Mouse (Mus musculus) left cerebral cortex, postnatal 10 days (tissue): ENCODE data around the gene Ankrd65. TPM values are rescaled to one million over a fixed set of nuclear protein-coding genes. Genes with fewer than 3 reads are reported as not detected.

Experiments used
- DNase-seq, 2 experiments: peaks; one replicate each; pipeline ENCODE4 v3.0.0; 2021 to 2022; ENCODE audit warnings: low spot score in 2 of 2, mixed read lengths in 1 of 2; ENCODE audit errors: extremely low spot score in 1 of 2
- intact Hi-C: fragments of 180-260 bp; cut with DNase I; formaldehyde crosslinking; loops from one replicate; pipeline ENCODE4 v1.15.1; 2025
- total RNA-seq, 2 experiments: library from RNA; stranded (reverse); gene quantifications; 2 replicates each; pipeline ENCODE4 v1.2.3; 2021

Gene Ankrd65
- total RNA-seq, 2 experiments from 2014 or later = not detected

DNA sequence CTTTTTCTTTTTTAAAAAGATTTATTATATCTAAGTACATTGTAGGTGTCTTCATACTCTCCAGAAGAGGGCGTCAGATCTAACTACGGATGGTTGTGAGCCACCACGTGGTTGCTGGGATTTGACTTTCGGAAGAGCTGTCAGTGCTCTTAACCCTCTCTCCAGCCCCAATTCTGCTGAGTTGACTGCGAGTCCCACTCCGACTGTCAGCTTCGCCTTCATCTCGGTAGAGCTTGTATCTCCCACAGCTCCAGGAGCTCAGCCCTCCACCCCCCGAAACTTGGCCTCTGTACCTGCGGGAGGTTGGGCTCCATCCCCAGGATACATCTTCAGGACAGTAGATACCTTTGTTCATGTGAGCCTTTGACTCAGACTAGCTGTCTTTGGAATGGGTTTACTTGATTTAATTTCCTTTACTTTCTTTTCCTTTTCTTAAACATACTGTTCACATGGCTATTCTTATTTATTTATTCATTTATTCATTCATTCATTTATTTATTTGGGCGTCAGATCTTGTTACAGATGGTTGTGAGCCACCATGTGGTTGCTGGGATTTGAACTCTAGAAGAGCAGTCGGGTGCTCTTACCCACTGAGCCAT, 12.6 kb downstream of the Ankrd65 start, which contains the start of gene Mrpl20:
Gene Mrpl20 (plus strand): TSS at position 138 of the 599 bp plus-strand sequence.
- intact Hi-C loops = no loop called here
- DNase-seq = no peak

DNA sequence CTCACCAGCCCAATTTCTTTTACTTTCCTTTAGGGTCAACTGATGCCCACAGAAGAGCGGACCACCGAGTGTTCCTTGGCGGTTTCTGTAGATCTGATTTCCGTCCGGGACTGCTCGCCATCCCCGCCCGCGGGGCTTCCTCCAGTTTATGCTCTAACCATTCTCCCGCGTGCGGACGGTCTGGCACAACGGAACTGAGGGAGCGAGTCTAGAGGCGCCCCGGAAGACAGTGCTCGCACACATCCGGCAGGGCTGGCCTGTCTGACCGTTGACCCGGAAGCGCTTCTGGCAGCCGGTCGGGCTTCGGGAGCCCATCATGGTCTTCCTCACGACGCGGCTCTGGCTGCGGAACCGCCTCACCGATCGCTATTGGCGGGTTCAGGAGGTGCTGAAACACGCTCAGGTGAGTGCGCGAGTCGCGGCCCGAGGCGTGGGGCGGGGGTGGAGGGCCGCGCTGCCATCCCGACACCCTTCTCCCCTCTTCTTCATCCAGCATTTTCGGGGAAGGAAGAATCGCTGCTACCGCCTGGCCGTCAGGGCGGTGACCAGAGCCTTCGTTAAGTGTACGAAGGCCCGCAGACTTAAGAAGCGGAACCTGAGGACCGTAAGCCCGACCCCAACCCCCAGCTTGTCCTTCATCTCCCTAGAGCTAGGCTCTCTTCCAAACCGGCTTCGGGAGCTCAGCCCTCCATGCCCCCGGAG, 13.3 kb downstream of the Ankrd65 start:
- peak; percentile 94 to 98 for DNase-seq
- intact Hi-C loops = no loop called here

DNA sequence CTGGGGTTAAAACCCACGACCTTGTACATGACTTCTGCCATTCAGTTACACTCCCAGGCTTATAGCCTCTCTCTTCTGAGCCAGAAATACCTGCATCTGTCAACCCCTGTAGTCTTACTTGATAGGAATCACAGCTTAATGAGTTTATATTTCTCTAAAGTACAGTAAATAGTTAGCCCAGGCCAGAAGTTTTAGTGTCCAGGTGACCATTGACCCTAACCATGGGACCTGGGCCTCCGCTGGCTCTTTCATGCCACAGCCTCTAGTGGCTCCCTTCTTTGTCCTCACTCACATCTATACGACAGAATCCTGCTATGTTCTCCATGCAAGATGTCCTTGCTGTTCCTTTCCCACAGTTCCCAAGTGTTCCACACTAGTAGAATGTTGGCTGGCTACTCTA, 17.6 kb downstream of the Ankrd65 start:
- DNase-seq = no peak
- intact Hi-C loops = no loop called here

DNA sequence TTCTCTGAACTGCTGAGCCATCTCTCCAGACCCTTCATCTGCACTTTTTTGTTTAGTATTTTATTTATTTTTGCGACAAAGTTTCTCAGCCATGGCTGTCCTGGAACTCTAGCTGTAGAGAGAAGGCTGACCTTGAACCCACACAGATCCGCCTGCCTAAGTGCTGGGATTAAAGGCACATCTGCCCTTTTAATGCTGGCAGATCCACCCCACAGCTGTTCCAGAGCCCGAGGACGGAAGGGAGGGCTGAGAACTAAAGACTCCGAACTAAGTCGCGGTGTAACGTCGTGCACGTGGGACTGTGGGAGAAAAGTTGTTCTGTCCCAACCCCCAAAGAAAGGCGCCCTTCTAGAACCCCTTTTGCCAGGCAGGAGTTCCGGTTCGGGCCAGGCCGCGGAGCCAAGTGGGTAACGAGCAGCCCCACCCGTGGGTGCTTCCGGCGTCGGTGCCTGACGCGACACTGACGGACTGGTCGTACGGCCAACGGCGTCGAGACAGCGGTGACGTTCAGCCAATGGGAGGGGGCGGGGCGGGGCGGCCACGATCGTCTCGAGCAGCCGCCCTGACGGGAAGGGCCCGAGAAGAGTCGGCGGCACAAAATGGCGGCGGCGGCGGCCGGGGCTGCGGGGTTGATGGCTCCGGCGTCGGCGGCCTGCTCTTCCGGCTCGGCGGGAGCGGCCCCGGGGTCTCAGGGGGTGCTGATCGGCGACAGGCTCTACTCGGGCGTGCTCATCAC, 21.9 kb downstream of the Ankrd65 start, which contains the start of gene Ccnl2:
Gene Ccnl2 (plus strand): TSS at position 561 of the 736 bp plus-strand sequence.
- peak; percentile 92 to 97 for DNase-seq
- intact Hi-C loops = no loop called here

DNA sequence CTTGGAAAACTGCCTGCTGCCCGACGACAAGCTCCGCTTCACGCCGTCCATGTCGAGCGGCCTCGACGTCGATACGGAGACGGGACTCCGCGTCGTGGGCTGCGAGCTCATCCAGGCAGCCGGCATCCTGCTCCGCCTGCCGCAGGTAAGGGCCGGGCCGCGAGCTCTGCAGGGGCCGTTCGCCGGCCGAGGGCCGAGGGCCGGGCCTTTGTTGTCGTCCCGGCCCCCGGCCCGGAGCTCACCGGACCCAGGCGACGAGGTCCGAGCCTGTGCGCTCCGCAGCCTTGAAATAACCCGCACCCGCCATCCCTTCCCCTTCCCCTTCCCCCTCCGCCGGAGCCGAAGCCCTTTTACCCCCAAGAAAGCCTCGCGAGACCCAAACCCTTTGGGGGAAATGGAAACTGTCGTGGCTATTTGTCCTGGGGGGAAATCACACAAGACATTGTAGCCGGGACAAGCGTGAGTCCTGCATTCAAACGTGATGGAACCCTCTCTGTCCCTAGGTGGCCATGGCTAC, 22.5 kb downstream of the Ankrd65 start:
- intact Hi-C loops = no loop called here
- DNase-seq = peak in 1 of 2 experiments; percentile 74

DNA sequence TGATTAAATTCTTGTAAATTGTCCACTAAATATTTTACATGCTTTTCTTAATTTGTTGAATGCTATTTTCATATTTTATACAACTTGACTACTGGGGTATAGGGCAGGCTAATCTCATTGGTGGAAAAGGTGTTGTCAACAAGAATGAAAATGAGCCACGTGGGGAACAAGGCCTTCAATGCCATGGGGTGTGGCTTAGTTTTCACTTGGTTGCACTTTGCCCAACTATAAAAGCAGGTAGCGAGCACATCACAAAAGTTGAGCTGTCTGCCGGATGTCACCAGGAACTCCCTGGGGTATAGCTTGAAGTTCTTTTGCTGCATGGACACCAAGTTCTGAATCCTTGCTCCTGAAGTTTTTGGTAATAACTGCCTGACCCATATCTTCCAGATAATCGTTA, 27.3 kb downstream of the Ankrd65 start:
- no peak for DNase-seq
- intact Hi-C loops = no loop called here

DNA sequence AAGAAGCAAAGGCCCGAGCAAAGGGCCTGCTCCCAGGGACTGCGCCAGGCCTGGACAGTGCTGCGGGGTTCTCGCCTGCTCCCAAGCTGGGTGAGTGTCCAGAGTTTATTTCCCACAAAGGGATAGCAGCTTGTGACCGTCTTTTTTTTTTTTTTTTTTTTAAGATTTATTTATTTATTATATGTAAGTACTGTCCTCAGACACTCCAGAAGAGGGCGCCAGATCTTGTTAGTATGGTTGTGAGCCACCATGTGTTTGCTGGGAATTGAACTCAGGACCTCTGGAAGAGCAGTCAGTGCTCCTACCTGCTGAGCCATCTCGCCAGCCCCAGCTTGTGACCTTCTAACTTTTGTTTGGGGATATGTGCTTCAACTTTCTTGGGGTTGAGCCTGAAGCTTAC, 30.8 kb downstream of the Ankrd65 start:
- no peak for DNase-seq
- intact Hi-C loops = no loop called here

DNA sequence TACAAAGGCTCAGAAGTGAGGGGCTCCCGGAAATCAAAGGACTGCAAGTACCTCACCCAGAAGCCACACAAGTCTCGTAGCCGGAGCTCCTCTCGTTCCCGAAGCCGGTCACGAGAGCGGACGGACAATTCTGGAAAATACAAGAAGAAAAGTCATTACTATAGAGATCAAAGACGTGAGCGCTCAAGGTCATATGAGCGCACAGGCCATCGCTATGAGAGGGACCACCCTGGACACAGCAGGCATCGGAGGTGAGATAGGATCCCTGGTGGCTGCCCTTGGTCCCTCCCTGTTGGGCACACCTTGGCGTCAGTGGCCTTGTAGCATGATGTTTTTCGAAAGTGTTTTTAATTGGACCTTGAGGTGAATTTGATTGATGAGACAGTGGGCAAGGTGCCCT, 33.2 kb downstream of the Ankrd65 start:
- DNase-seq = no peak
- intact Hi-C loops = no loop called here

DNA sequence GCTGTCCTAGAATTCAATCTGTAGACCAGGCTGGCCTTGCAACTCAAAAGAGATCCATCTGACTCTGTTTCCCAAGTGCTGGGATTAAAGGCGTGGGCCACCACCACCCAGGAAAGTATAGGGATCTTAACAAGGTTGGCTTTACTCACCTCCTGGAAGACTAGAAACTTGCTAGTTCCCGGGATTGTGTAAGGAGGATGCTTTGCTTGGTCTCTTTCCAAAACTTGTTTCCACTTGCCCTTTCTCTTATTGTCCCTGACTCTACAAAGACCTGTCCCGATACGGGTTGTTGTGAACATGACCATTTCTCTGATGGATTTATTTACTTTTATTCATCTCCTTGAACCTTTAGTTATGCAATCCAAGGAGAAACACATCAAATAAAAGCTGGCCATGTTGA, 39.6 kb downstream of the Ankrd65 start:
- intact Hi-C loops = no loop called here
- DNase-seq = no peak

DNA sequence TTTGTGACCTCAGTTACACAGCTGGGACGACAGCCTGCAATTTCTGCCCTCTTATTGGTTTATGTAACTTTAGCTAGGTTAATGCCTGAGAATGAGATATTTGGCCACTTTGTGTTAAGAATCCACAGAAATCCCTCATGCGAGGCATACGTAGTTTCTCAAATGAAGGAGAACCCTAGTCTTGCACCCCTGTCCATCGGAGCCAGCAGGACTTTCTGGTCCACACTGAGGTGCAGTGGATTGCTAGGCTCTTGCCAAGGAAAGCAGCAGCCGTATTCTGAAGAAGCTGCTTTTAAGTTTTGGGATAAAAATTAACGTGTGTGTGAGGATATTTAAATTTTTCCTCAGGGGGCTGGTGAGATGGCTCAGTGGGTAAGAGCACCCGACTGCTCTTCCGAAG, 40.4 kb downstream of the Ankrd65 start:
- intact Hi-C loops = no loop called here
- no peak for DNase-seq

DNA sequence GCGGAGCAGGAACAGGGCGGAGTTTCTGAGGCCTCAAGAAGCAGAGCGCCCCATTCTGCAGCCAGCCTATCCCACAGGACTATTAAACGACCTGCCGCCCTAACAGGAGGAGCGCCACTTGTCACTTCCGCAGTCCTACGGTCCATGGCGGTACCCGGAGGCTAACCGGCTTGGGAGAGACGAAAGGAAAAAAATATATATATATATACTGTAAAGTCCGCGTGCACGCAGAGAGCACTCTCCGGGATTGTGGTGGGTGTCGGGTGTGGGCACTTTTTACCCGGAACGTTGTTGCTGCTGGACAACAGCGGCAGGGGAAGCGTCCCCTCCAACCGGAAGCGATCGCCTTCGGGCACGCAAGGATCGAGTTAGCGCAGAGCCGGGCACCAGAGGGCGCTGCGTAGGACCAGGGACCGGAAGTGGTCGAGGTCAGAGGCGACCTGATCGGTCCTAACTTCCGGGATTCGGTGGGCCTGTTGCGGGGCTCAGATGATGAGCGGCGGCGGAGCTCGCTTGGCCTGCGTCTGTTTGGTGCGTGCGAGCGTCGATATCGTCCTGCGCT, 41.0 kb downstream of the Ankrd65 start, which contains the start of gene Aurkaip1:
Gene Aurkaip1 (plus strand): TSS at position 68 of the 562 bp plus-strand sequence.
- intact Hi-C loops = no loop called here

DNA sequence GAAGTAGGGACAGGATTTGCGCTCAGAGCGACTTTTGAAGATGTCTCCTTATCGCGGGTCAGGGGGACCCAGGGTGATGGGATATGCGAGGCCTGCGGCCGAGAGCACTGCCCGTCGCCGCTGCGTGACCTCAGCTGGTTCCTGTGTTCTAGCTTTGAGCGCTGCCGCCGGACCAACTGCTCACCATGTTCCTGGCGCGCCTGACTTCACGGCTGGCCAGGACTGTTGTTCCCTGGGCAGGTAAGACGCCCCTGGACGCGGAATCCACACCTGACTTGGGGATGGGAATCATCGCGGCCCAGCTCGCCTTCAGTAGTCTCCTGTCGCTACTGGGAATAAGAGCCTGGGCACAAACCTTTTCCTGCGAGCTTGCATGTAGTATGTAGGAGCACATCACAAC, 41.6 kb downstream of the Ankrd65 start:
- intact Hi-C loops = no loop called here
- no peak for DNase-seq

More for the DNA sequence above, 41.0 kb downstream of the Ankrd65 start, which contains the start of gene Aurkaip1:
- peak; percentile 97 for DNase-seq

DNA sequence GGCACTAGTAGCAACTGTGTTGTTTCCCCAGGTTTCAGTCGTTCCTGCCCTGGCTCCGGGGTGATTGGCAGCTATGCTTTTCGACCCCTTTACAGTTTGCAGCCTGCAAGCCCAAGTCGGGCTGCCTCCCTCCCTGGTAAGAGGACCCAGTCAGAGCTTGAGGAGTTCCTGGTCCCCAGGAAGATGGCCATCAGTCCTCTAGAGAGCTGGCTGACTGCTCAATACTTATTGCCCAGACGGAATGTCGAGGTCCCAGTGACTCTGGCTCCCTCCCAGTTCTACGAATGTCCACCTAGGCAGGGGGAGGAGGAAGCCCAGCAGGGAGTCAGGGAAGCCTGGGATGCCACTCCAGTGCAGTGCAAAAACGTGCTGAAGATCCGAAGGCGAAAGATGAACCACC, 42.1 kb downstream of the Ankrd65 start:
- no peak for DNase-seq
- intact Hi-C loops = no loop called here

DNA sequence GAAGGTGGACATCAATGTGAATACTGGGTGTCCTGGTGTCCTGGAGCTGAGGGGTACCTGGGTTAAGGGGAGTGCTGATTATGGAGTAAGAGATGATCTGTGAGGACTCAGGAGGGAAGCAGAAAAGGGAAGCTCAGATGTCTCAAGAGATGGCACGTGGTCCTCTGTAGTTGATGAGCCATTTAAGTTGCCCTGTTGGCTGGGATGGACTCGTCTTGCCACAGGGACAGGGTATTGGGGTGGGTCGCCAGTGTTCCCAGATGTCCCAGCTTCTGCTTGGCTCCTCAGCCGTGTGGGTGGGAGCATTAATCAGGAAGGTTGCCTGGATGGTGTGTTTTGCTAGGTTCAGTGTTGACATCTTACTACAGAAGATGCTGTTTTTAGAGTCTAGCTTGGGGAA, 43.0 kb downstream of the Ankrd65 start:
- intact Hi-C loops = no loop called here

DNA sequence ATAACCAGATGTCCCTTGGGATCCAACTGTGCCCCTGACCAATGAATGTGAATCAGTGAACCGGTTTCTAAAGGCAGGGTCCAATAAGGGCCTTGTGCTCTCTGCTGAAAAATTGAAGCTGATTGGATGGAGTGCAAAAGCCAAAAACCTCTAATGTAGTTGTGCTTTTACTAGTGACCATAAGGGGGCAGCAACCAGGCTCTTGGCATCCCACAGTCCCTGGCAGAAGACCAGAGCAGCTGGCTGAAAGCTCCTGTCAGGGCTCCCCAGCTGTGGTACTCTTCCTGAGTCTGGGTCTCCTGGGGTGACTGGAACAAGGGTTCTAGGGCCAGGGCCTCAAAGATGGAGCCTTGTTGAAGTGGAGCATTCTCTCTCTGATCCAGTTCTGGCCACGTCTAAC, 43.6 kb downstream of the Ankrd65 start:
- intact Hi-C loops = no loop called here
- DNase-seq = peak; percentile 79 to 91

More for the DNA sequence above, 43.0 kb downstream of the Ankrd65 start:
- DNase-seq = no peak

DNA sequence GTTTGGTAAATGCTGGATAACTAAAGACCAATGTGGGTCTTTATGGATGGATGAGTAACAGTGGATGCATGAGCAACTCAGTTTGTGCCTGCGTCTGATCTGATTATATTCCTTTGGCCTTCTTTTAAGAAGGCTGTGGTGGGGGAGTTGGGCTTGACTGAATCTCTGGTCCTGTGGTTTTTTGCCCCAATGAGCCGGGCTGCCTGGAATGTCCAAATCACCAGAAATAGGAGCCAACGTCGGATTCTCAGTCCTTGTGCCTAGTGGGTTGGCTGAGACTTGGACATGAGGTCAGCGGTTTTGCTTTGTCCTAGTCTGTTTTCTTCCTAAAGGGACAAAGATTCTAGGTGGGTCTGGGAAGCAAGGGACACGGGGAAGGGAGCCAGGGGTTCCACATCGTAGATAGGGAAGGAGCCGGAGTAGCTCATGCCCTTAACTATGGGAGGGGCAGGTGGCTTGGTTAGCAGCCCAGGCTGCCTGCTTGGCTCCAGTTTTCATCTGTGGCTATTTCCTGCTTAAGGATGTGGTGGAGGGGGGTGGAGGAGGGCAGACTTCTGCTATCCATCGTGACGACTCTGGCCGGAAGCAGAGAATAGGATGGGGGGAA, 47.3 kb downstream of the Ankrd65 start:
- no peak for DNase-seq
- intact Hi-C loops = no loop called here

DNA sequence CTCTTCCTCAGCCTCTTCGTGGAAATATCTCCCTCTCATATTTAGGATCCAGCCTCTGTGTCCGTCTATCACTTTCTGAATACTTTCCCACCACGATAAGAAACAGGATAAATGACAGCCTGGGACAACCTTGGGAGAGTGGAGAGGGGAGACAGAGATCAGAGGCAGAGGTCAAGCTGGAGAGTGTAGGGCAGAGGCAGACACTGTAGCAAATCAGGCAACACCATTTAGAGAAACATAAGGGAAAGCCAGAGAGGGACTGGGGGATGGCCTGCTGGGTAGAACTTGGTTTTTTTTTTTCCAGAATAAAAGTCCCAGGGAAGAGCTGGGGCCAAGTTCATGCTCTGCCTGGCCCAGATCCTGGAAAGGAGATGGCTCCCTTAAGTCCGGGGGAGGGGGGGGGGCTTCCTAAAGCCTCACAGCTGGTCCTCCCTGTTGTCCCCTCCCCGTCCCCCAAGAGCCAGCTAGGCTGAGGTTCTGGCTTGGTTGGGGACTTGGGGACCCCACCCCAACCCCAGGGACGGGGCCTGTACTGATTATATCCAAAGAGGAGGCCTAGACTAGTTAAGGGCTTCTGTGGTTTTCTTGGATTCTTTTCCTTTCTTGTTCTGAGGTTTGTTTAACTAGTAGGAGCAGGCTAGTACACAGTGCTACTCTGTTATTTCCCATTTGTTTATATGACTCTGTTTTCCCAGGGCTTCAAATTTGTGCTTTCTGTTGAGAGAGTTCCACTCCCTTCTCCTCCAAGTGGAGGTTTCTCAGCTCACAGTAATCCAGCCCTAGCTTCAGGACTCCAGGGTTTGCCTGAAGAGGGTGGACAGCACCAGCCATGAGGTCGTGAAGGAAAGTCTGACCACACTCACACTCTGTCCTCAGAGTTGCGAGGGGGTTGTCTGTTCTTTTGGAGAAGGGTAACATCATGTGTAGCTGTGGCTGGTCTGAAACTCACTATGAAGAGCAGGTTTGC, 48.2 kb downstream of the Ankrd65 start:
- intact Hi-C loops = no loop called here
- DNase-seq = no peak

DNA sequence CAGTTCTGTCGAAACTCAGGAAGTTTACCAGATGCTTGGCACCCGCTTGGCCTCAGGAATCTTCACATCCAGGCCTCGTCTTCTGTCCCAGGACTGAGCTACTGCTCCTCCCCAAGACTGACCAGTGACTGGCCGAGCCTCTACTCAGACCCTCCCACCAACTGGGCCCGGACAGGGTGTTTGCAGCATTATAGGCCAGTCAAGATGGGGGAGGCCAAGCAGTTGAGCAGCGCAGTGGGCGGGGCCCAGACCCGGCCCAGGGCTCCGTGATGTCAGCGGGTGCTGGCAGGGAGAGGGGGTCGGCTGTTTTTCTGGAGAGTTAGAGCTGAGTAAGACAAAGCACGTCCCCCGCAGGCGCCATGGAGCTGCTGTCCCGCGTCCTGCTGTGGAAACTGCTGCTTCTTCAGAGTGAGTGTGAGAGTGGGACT, 49.3 kb downstream of the Ankrd65 start, which contains the start of gene Mxra8:
Gene Mxra8 (plus strand): TSS at position 198 of the 428 bp plus-strand sequence.
- peak in 1 of 2 experiments; percentile 93 for DNase-seq
- intact Hi-C loops = no loop called here
